Mouse (Mus musculus) cerebellum, adult (tissue): ENCODE measurements around the gene Tead2.
A peak's percentile ranks its signal among the peaks of the same experiment; 100 is the strongest.
"Not testable (repeated sequence)": the region's sequence is repeated elsewhere in the genome, so short reads cannot be mapped to it uniquely, and the experiment has no call there.

Experiments
- ATAC-seq: cut with Nextera tagmentation; 2 replicates; pipeline ENCODE4 v1.9.2; 2017; ENCODE audit warnings: mild to moderate bottlenecking, moderate library complexity, mixed read lengths; ENCODE audit not compliant: insufficient number of reproducible peaks, low FRiP score, low TSS enrichment

The Tead2 gene

GRCm38 (mm10) chr7:45215673-45216441, at the start of gene Tead2:
Tead2 (plus strand) TSS chr7:45215753.
- ATAC-seq, result no peak

- ATAC-seq, result no peak
These were observed 48.6 kb upstream of the Tead2 start for GRCm38 (mm10) chr7:45166950-45167401.

GRCm38 (mm10) chr7:45167761-45168445, 47.6 kb upstream of the Tead2 start:
- peak; percentile 8; the same call in 1 of the 2 replicates for ATAC-seq

GRCm38 (mm10) chr7:45168656-45169055, 46.9 kb upstream of the Tead2 start:
- no peak for ATAC-seq

GRCm38 (mm10) chr7:45169495-45169894, 46.1 kb upstream of the Tead2 start:
- ATAC-seq, result peak; percentile 40

- no peak for ATAC-seq
These were observed 42.6 kb upstream of the Tead2 start for GRCm38 (mm10) chr7:45172974-45173373.

GRCm38 (mm10) chr7:45173772-45174171, 41.8 kb upstream of the Tead2 start:
- not testable (repeated sequence) for ATAC-seq

GRCm38 (mm10) chr7:45174567-45175280, 40.8 kb upstream of the Tead2 start:
- no peak for ATAC-seq

GRCm38 (mm10) chr7:45175398-45175797, 40.2 kb upstream of the Tead2 start:
- ATAC-seq, result no peak

- no peak for ATAC-seq
These were observed 39.6 kb upstream of the Tead2 start for GRCm38 (mm10) chr7:45175929-45176328.

- ATAC-seq, result no peak
These were observed 39.2 kb upstream of the Tead2 start for GRCm38 (mm10) chr7:45176356-45176755.

- no peak for ATAC-seq
These were observed 37.0 kb upstream of the Tead2 start for GRCm38 (mm10) chr7:45178550-45178949.

GRCm38 (mm10) chr7:45179469-45179868, 36.1 kb upstream of the Tead2 start, which contains the start of gene Gfy:
Gfy (minus strand) TSS chr7:45179569.
- ATAC-seq, result no peak

- ATAC-seq, result no peak
These were observed 34.6 kb upstream of the Tead2 start, which contains the start of gene Pth2 for GRCm38 (mm10) chr7:45180896-45181477. Pth2 (plus strand) TSS chr7:45180995.

- no peak for ATAC-seq
These were observed 34.0 kb upstream of the Tead2 start for GRCm38 (mm10) chr7:45181540-45181939.

- ATAC-seq, result peak; percentile 88
These were observed 33.4 kb upstream of the Tead2 start for GRCm38 (mm10) chr7:45182199-45182601.

- ATAC-seq, result 0 out of 2 replicates have a peak, but pooled peaks have one; percentile 2
These were observed 32.9 kb upstream of the Tead2 start for GRCm38 (mm10) chr7:45182606-45183005.

- no peak for ATAC-seq
These were observed 31.9 kb upstream of the Tead2 start for GRCm38 (mm10) chr7:45183672-45184071.

- ATAC-seq, result no peak
These were observed 29.6 kb upstream of the Tead2 start for GRCm38 (mm10) chr7:45185921-45186320.

- ATAC-seq, result no peak
These were observed 26.0 kb upstream of the Tead2 start for GRCm38 (mm10) chr7:45189600-45189999.
